In genomic region chr6:29915836-29916235, GRCm38 (mm10) we compare ENCODE assay signal across 13 mouse cellular contexts. TPM values are rescaled to one million over a fixed set of nuclear protein-coding genes. Genes with fewer than 3 reads are reported as not detected.
DNase-seq lines count a peak whose midpoint lies in the region; ATAC-seq lines count a peak whose summit lies in the region.
"Had no signal": no experiment of that assay in that cellular context is flagged by ENCODE, and none has a peak within 500 bp of the region (broad histone marks: within the 10 kb centered on the region; RNA-seq: fewer than 3 reads in every experiment).

No protein-coding gene starts in this region.

- H3K36me3 ChIP-seq in heart, embryonic 16.5 days (ENCODE audit: control insufficient read depth, insufficient read depth), result 0 out of 2 replicates have a peak, but pooled peaks cover 1% of the 10 kb centered on the region
- 0 out of 2 replicates have a peak, but pooled peaks cover 2% of the 10 kb centered on the region for H3K36me3 ChIP-seq in midbrain, embryonic 11.5 days (ENCODE audit: control insufficient read depth, insufficient read depth, low read length)
- no peaks in the 10 kb centered on the region for H3K36me3 ChIP-seq in midbrain, embryonic 13.5 days
- H3K36me3 ChIP-seq in forebrain, embryonic 13.5 days (ENCODE audit: poor library complexity, severe bottlenecking), result no peaks in the 10 kb centered on the region
- H3K36me3 ChIP-seq: neural tube, embryonic 12.5 days had no signal

- H3K27me3 ChIP-seq in heart, embryonic 16.5 days (ENCODE audit: control insufficient read depth, insufficient read depth, low read length), result no peaks in the 10 kb centered on the region
- H3K27me3 ChIP-seq in midbrain, embryonic 11.5 days (ENCODE audit: control insufficient read depth, insufficient read depth, low read length), result peaks cover 9% of the 10 kb centered on the region
- H3K27me3 ChIP-seq in midbrain, embryonic 13.5 days, result peaks cover 35% of the 10 kb centered on the region
- peaks cover 28% of the 10 kb centered on the region for H3K27me3 ChIP-seq in forebrain, embryonic 13.5 days

- no peak overlapping the region; the same call in 1 of the 2 replicates for H3K9ac ChIP-seq in heart, embryonic 16.5 days (ENCODE audit: low read length)
- no peak overlapping the region for H3K9ac ChIP-seq in midbrain, embryonic 11.5 days (ENCODE audit: low read length)
- H3K9ac ChIP-seq in midbrain, embryonic 13.5 days (replicated peaks), result no peak overlapping the region
- no peak overlapping the region for H3K9ac ChIP-seq in forebrain, embryonic 13.5 days
- H3K9ac ChIP-seq: neural tube, embryonic 12.5 days had no signal

- 46% methylated on average over 9 of the region's 9 CpGs for WGBS in heart, embryonic 16.5 days
- WGBS in midbrain, embryonic 11.5 days, result 31% methylated on average over 9 of the region's 9 CpGs
- 37% methylated on average over 9 of the region's 9 CpGs for WGBS in midbrain, embryonic 13.5 days
- WGBS in forebrain, embryonic 13.5 days, result 33% methylated on average over 9 of the region's 9 CpGs

- no peak overlapping the region for H3K27ac ChIP-seq in heart, embryonic 16.5 days (ENCODE audit: low read length)
- no peak overlapping the region for H3K27ac ChIP-seq in midbrain, embryonic 11.5 days (ENCODE audit: low read depth, low read length)
- no peak overlapping the region for H3K27ac ChIP-seq in midbrain, embryonic 13.5 days
- no peak overlapping the region for H3K27ac ChIP-seq in forebrain, embryonic 13.5 days
- H3K27ac ChIP-seq: neural tube, embryonic 12.5 days had no signal

- no peak for DNase-seq in heart, postnatal 4 days
- no peak for DNase-seq in midbrain, embryonic 11.5 days (ENCODE audit: low spot score, missing footprints)
- DNase-seq in right cerebral cortex, postnatal 25 days, result no peak
- no peak for DNase-seq in gastrocnemius, postnatal 10 days
- DNase-seq: adrenal gland, postnatal 10 days; cerebellum, adult 18-20 months; lung, adult 2 months; thymus, adult 18-20 months had no signal

- peak overlapping the region; percentile 96 for H3K4me2 ChIP-seq in heart, embryonic 16.5 days (ENCODE audit: low read depth, low read length)
- H3K4me2 ChIP-seq in midbrain, embryonic 11.5 days, result peak overlapping the region; percentile 94
- no peak overlapping the region for H3K4me2 ChIP-seq in midbrain, embryonic 13.5 days (replicated peaks)
- peak overlapping the region; percentile 78; the same call in 1 of the 2 replicates for H3K4me2 ChIP-seq in forebrain, embryonic 13.5 days

- H3K9me3 ChIP-seq in heart, embryonic 16.5 days (replicated peaks; ENCODE audit: control insufficient read depth, low read length), result no peaks in the 10 kb centered on the region
- no peaks in the 10 kb centered on the region for H3K9me3 ChIP-seq in midbrain, embryonic 11.5 days (ENCODE audit: control insufficient read depth, low read length)
- H3K9me3 ChIP-seq in midbrain, embryonic 13.5 days, result no peaks in the 10 kb centered on the region
- no peaks in the 10 kb centered on the region for H3K9me3 ChIP-seq in forebrain, embryonic 13.5 days (replicated peaks)
- H3K9me3 ChIP-seq: G1E; neural tube, embryonic 12.5 days had no signal

- peaks cover 8% of the 10 kb centered on the region for H3K4me1 ChIP-seq in heart, embryonic 16.5 days (ENCODE audit: control insufficient read depth, insufficient read depth, low read length)
- no peaks in the 10 kb centered on the region for H3K4me1 ChIP-seq in midbrain, embryonic 11.5 days (ENCODE audit: control insufficient read depth, insufficient read depth, low read length)
- peaks cover 9% of the 10 kb centered on the region for H3K4me1 ChIP-seq in midbrain, embryonic 13.5 days (replicated peaks)
- peaks cover 10% of the 10 kb centered on the region for H3K4me1 ChIP-seq in forebrain, embryonic 13.5 days

- no peak for ATAC-seq in heart, embryonic 16.5 days (replicated peaks; ENCODE audit: extremely low read depth, insufficient read depth, low FRiP score)
- ATAC-seq in midbrain, embryonic 11.5 days (ENCODE audit: low FRiP score), result no peak
- no peak for ATAC-seq in midbrain, embryonic 13.5 days
- no peak for ATAC-seq in forebrain, embryonic 13.5 days

- H3K4me3 ChIP-seq in heart, embryonic 16.5 days (ENCODE audit: low read length), result peak overlapping the region; percentile 98
- no peak overlapping the region for H3K4me3 ChIP-seq in midbrain, embryonic 11.5 days (ENCODE audit: low read depth, low read length)
- H3K4me3 ChIP-seq in midbrain, embryonic 13.5 days (replicated peaks), result no peak overlapping the region
- H3K4me3 ChIP-seq in forebrain, embryonic 13.5 days, result no peak overlapping the region

RNA-seq across cellular contexts. Expression of gene Strip2, which starts 1.0 kb away (rescaled TPM):
- 66.6 and 72.8 TPM in 2 replicates for polyA plus RNA-seq in heart, embryonic 16.5 days (2015; fragmentation: Nextera tagmentation; extraction: Ambion mirVana)
- total RNA-seq in heart, postnatal 4 days (2021), result 10 to 100 TPM; 88.5 to 98.9 TPM
- polyA plus RNA-seq in midbrain, embryonic 11.5 days (2014; fragmentation: Nextera tagmentation; extraction: Ambion mirVana), result 0.62 and 0.83 TPM in 2 replicates
- 1.4 and 1.6 TPM in 2 replicates for polyA plus RNA-seq in midbrain, embryonic 13.5 days (2015; fragmentation: Nextera tagmentation; extraction: Ambion mirVana)
- 0.92 and 1.2 TPM in 2 replicates for polyA plus RNA-seq in forebrain, embryonic 13.5 days (2015; fragmentation: Nextera tagmentation; extraction: Ambion mirVana)
- 1 to 10 TPM; 5.3 to 5.5 TPM for total RNA-seq in gastrocnemius, postnatal 10 days (2021)

Comparison
In these comparisons a context has a peak if more than half of its experiments do, and no peak if none do; other contexts are left out.
1. RNA of gene Strip2, which starts 1.0 kb away (polyA plus RNA-seq): 66.6 to 72.8 TPM in heart, embryonic 16.5 days; 1.4 to 1.6 TPM in midbrain, embryonic 13.5 days, 0.92 to 1.2 TPM in forebrain, embryonic 13.5 days and 0.62 to 0.83 TPM in midbrain, embryonic 11.5 days; every median in the first group is over 10 times any median in the second.